Mouse (Mus musculus) ovary, adult 18-20 months (tissue): ENCODE data around the gene Slc37a3.

ENCODE experiments used
- DNase-seq: peaks from one replicate; pipeline ENCODE4 v3.0.0; 2022; ENCODE audit warnings: low spot score, mixed read lengths

The Slc37a3 gene

GRCm38 (mm10) chr6:39319061-39319761 lies 58.3 kb downstream of the Slc37a3 start:
- DNase-seq, result peak; percentile 88

DNA sequence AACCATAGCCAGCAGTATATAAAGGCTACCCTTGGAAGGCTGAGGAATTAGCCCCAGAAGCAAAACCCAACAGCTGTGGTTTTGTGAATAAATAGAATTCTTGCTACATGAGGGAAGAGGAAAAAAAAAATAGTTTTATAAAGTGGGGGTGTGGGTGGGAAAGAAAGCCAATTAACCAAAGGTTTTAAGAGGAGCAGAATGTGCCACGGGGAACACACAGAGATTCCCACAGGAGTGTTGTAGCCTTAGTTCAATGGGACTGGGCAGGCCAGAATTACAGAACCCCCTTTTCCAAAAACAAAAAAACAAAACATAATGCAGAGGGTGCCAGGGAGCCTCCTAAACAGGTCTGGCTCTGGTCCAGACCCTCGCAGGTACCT lies 58.9 kb downstream of the Slc37a3 start:
- no peak for DNase-seq

GRCm38 (mm10) chr6:39317854-39318630 lies 59.4 kb downstream of the Slc37a3 start:
- DNase-seq, result no peak

DNA sequence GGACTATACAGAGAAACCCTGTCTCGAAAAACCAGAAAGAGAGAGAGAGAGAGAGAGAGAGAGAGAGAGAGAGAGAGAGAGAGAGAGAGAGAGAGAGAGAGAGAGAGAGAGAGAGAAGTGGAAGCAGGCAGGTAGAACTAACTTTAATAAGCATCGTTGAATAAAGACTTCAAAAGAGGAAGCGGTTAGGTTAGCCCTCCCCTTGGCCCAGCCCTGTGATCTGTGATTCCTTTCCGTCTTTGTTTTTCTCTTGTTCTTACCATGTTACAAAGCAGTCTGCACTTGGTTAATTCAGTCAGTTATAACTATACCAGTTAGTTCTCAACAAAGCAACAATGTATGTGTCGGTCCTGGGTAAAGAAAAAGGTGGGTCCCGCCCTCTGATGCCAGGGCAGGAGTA lies 61.4 kb downstream of the Slc37a3 start:
- DNase-seq, result no peak

GRCm38 (mm10) chr6:39314461-39314860 lies 63.0 kb downstream of the Slc37a3 start:
- no peak for DNase-seq

GRCm38 (mm10) chr6:39311786-39312185 lies 65.7 kb downstream of the Slc37a3 start:
- no peak for DNase-seq

- no peak for DNase-seq
These were observed 73.1 kb downstream of the Slc37a3 start for GRCm38 (mm10) chr6:39304371-39304874.

DNA sequence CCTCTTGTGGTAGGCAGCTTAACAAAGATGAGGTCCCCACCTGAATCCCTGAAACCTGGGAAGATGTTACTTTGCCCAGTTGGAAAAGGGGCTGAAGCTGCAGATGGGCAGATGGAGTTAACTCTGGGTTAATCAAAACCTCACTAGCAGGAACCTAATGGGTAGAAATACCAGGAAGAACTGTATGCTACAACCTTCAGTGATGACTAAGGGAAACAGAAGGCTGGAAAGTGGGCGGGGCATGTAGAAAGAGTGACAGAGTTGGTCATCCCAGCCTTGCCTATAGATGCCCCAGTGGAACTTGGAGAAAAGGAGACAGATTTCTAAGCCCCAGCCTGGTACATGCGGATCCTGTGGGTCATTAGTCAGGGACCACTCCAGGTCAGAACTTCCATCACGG lies 76.0 kb downstream of the Slc37a3 start:
- DNase-seq, result no peak

- DNase-seq, result no peak
These were observed 80.4 kb downstream of the Slc37a3 start for GRCm38 (mm10) chr6:39297079-39297478.

- no peak for DNase-seq
These were observed 81.0 kb downstream of the Slc37a3 start for GRCm38 (mm10) chr6:39296474-39296873.

GRCm38 (mm10) chr6:39295727-39296411 lies 81.6 kb downstream of the Slc37a3 start:
- DNase-seq, result peak; percentile 26

DNA sequence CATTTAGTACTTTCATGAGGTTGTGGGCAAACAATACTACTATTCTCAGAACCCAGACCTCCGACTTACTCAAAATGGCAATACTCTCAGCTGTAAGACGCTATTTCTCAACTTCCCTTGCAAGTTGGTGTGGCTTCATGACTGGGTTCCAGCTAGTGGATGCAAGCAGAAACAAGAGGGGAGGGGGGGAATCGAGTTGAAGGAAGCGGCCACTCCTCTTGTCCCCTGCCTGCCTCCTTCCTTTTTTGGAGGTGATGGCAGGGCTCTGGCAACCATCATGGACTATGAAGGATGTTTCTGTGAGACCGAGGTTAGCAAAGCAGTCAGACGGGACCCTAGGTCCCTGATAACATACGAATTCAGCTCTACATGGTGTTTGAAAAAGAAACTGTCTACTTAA lies 87.8 kb downstream of the Slc37a3 start:
- DNase-seq, result no peak

DNA sequence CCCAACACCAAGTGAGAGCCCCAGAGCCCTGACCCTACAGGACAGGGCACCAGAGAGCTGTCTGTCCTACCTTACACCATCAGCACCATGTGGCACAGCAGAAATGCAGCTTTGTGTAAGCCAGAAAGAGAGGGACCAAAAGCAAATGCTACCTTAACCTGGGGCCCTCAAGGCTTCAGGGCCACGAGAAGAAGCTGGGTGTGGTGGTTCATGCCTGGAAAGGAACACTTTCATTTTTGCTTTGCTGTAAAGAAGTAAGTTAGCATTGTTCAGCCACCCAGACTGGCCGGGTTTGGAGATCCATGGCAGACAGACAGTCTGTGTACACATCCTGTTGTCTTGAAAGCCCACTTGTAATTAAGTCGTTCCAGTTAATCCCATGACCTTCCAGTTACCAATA lies 89.7 kb downstream of the Slc37a3 start:
- DNase-seq, result no peak

DNA sequence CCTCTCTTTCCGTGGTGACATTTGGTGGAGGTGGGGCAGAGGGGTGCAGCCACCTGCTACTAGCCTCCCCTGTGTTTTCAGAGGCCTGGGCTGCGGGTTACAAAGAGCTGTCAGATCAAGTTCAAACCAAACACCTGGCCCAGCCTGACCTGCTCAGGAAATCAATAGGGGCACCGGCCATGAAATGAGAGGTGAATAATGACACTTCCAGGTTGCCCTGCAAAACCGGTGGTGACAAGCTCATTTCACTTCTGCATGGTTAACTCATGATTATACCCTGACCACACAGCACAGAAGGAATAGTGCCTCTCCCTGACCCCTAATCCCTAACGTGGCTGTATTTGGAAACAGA lies 90.8 kb downstream of the Slc37a3 start:
- no peak for DNase-seq

GRCm38 (mm10) chr6:39286053-39286731 lies 91.3 kb downstream of the Slc37a3 start:
- no peak for DNase-seq

DNA sequence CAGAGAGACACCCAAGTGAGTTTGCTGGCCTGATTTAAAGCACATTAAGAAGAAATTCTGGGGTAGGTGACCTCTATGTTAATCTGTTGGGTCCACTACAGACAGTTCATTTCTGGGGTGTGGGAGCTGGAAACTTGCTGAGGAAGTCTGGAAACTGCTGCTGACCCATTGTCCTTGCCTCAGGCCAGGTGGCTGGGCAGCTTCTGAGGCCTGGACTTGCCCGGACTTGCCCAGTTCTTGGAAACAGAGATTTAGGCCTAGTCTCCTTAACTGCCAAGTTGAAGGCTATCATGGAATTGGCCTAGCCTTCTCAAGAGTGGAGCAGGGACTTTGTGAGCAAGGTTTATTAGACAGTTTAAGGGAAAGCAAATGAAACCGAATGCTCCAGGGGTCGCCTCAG lies 92.6 kb downstream of the Slc37a3 start:
- DNase-seq, result no peak
